Mouse (Mus musculus) hindbrain, postnatal 0 days (tissue): Measurements from ENCODE around the gene Gramd1a. TPM values are rescaled to one million over a fixed set of nuclear protein-coding genes. Genes with fewer than 3 reads are reported as not detected.

Source experiments
- ATAC-seq: fragments of 200-750 bp; cut with Nextera tagmentation; 2 replicates; pipeline ENCODE4 v1.8.0; 2017; ENCODE audit warnings: mild to moderate bottlenecking, moderate TSS enrichment, moderate library complexity
- DNase-seq: peaks from one replicate; pipeline ENCODE4 v3.0.0-alpha.2; 2015; ENCODE audit warnings: low spot score
- H3K27ac ChIP-seq: fragments of 300-500 bp; sonication (generic); 2 replicates; pipeline ENCODE4 v1.5.1; 2014; ENCODE audit warnings: mild to moderate bottlenecking
- H3K27me3 ChIP-seq: fragments of 300-500 bp; sonication (generic); 2 replicates; pipeline ENCODE4 v1.6.1; 2014; ENCODE audit warnings: low read length, mixed read lengths; ENCODE audit not compliant: insufficient read depth
- H3K36me3 ChIP-seq: fragments of 300-500 bp; sonication (generic); 2 replicates; pipeline ENCODE4 v1.6.1; 2014; ENCODE audit warnings: low read length, mixed read lengths; ENCODE audit not compliant: insufficient read depth
- H3K4me1 ChIP-seq: fragments of 300-500 bp; sonication (generic); 2 replicates; pipeline ENCODE4 v1.6.1; 2014; ENCODE audit warnings: antibody characterized with exemption, low read length, mixed read lengths; ENCODE audit not compliant: insufficient read depth
- H3K4me2 ChIP-seq: fragments of 300-500 bp; sonication (generic); 2 replicates; pipeline ENCODE4 v1.6.1; 2014; ENCODE audit warnings: low read depth, mild to moderate bottlenecking, low read length, moderate library complexity, mixed read lengths
- H3K4me3 ChIP-seq: fragments of 300-500 bp; sonication (generic); 2 replicates; pipeline ENCODE4 v1.5.1; 2014; ENCODE audit warnings: low read length
- H3K9ac ChIP-seq: fragments of 300-500 bp; sonication (generic); replicated peaks from 2 replicates; pipeline ENCODE4 v1.6.1; 2014; ENCODE audit warnings: mild to moderate bottlenecking, low read length, moderate library complexity, mixed read lengths
- H3K9me3 ChIP-seq: fragments of 300-500 bp; sonication (generic); 2 replicates; pipeline ENCODE4 v1.6.1; 2016; ENCODE audit warnings: low read length, mixed read lengths
- CTCF ChIP-seq: IDR thresholded peaks from 2 replicates; pipeline ENCODE4 v1.5.1; 2016; ENCODE audit warnings: antibody characterized with exemption, control low read depth, low read depth
- WGBS: fragments of 180-500 bp; shearing (Covaris S2); extraction: QIAGEN DNeasy Blood & Tissue Kit; methylation state at CpG from one replicate; pipeline ENCODE4 v1.1.7; 2014; 5-methylcytosine and 5-hydroxymethylcytosine counted together
- polyA plus RNA-seq: library from polyadenylated mRNA; unstranded; fragments of >200 nt; fragmentation: Nextera tagmentation; extraction: Ambion mirVana; gene quantifications from 2 replicates; pipeline ENCODE4 v1.2.1, GENCODE M21; 2015
- total RNA-seq: library from RNA; depleted of rRNA; stranded (reverse); fragments of >200 nt; gene quantifications from 2 replicates; pipeline ENCODE4 v1.2.3, GENCODE M21; 2014

Gene Gramd1a
- total and polyA plus RNA-seq, 2 experiments from 2014 or later, result 143 to 256 TPM

GRCm38 (mm10) chr7:31123697-31124096 lies 32.0 kb downstream of the Gramd1a start:
- Histone ChIP-seq H3K9me3 (no peaks in the 10 kb centered on the region), H3K36me3 (peaks cover under 1% of the 10 kb centered on the region; the same call in 1 of the 2 replicates), H3K9ac (no peak overlapping the region), H3K4me1 (no peaks in the 10 kb centered on the region), H3K4me2 (no peak overlapping the region), H3K27ac (no peak overlapping the region), H3K27me3 (peaks cover 5% of the 10 kb centered on the region; the same call in 1 of the 2 replicates), H3K4me3 (no peak overlapping the region)
- ATAC-seq (no peak), DNase-seq (no peak)
- 77% methylated on average over 3 of the region's 3 CpGs for WGBS
- no peak for TF ChIP-seq CTCF

- 88% methylated on average over 16 of the region's 16 CpGs for WGBS
- Histone ChIP-seq H3K9me3 (no peaks in the 10 kb centered on the region), H3K4me2 (no peak overlapping the region), H3K4me1 (no peaks in the 10 kb centered on the region), H3K27ac (no peak overlapping the region), H3K4me3 (no peak overlapping the region), H3K9ac (no peak overlapping the region), H3K27me3 (peaks cover 5% of the 10 kb centered on the region; the same call in 1 of the 2 replicates), H3K36me3 (no peaks in the 10 kb centered on the region)
- no peak for TF ChIP-seq CTCF
- ATAC-seq, result no peak
- no peak for DNase-seq
Measured at GRCm38 (mm10) chr7:31122641-31123631, 32.8 kb downstream of the Gramd1a start.

GRCm38 (mm10) chr7:31119556-31119955 lies 36.1 kb downstream of the Gramd1a start:
- Histone ChIP-seq H3K36me3 (no peaks in the 10 kb centered on the region), H3K4me1 (no peaks in the 10 kb centered on the region), H3K4me2 (no peak overlapping the region), H3K27me3 (no peaks in the 10 kb centered on the region), H3K9ac (no peak overlapping the region), H3K4me3 (no peak overlapping the region), H3K27ac (no peak overlapping the region), H3K9me3 (no peaks in the 10 kb centered on the region)
- WGBS, result 91% methylated on average over 5 of the region's 5 CpGs
- no peak for DNase-seq
- TF ChIP-seq CTCF, result no peak
- no peak for ATAC-seq

DNA sequence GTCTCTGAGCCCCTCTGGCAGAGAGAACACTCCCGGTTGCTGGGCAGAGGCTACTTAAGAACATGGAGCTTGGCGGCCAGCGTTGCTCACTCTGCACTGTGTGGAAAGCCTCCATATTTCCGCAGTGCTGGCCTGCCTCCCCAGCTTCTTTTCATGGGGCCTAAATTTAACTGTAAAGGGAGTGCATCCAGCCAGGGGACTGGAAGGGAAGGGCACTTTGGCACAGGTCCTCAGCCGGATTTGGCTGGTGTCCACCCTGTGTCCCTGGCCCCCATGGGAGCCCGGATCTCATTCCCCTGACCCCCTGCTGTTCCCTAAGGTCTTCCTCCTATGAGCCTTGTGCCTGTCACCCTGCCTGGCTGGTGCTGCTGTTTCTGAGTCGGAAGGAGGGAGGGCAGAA lies 37.2 kb downstream of the Gramd1a start:
- no peak for ATAC-seq
- Histone ChIP-seq H3K9me3 (no peaks in the 10 kb centered on the region), H3K9ac (no peak overlapping the region), H3K4me3 (no peak overlapping the region), H3K4me1 (no peaks in the 10 kb centered on the region), H3K27ac (no peak overlapping the region), H3K27me3 (no peaks in the 10 kb centered on the region), H3K36me3 (no peaks in the 10 kb centered on the region), H3K4me2 (no peak overlapping the region)
- 66% methylated on average over 7 of the region's 7 CpGs for WGBS
- TF ChIP-seq CTCF, result no peak
- DNase-seq, result peak; percentile 17

GRCm38 (mm10) chr7:31117465-31117864 lies 38.2 kb downstream of the Gramd1a start:
- no peak for ATAC-seq

GRCm38 (mm10) chr7:31116721-31117145 lies 39.0 kb downstream of the Gramd1a start:
- H3K36me3 ChIP-seq, result no peaks in the 10 kb centered on the region
- H3K4me1 ChIP-seq, result no peaks in the 10 kb centered on the region
- H3K27ac ChIP-seq, result no peak overlapping the region
- H3K9me3 ChIP-seq, result no peaks in the 10 kb centered on the region
- no peak overlapping the region for H3K4me3 ChIP-seq
- H3K27me3 ChIP-seq, result no peaks in the 10 kb centered on the region
- 0 out of 2 replicates have a peak, but pooled peaks have one; percentile 10 for ATAC-seq
- H3K4me2 ChIP-seq, result no peak overlapping the region
- H3K9ac ChIP-seq, result no peak overlapping the region
- no peak for TF ChIP-seq CTCF
- DNase-seq, result no peak
- WGBS, result 47% methylated on average over 13 of the region's 16 CpGs

More at GRCm38 (mm10) chr7:31117465-31117864, 38.2 kb downstream of the Gramd1a start:
- Histone ChIP-seq H3K4me1 (no peaks in the 10 kb centered on the region), H3K36me3 (no peaks in the 10 kb centered on the region), H3K4me3 (no peak overlapping the region), H3K9ac (no peak overlapping the region), H3K27ac (no peak overlapping the region), H3K9me3 (no peaks in the 10 kb centered on the region), H3K27me3 (no peaks in the 10 kb centered on the region), H3K4me2 (no peak overlapping the region)
- WGBS, result 78% methylated on average over 11 of the region's 11 CpGs
- peak; percentile 23 for DNase-seq
- TF ChIP-seq CTCF, result 0 out of 2 replicates have a peak, but pooled peaks have one; percentile 6
